In the genomic region with DNA sequence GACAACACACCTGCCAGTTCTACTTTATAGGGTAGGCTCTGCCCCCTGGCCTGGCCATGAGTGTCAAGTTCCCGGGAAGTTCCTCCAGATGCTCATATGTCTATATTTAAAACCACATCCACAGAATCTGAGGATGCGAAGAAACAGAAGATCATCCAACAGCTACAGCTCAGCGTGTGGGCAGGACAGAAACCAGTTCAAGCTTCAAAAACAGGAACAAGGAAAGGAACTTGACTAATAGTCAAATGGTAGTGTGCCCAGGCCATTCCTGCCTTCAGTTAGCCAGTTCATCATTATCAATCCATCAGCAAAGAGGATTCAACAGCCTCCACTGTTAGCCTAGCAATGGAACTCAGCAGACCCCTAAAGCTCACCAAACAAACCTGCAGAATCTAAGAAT, we compare ENCODE assay signal across 26 mouse cellular contexts. TPM values are rescaled to one million over a fixed set of nuclear protein-coding genes. Genes with fewer than 3 reads are reported as not detected.
"Had no signal": no experiment of that assay in that cellular context is flagged by ENCODE, and none has a peak within 500 bp of the region (broad histone marks: within the 10 kb centered on the region; RNA-seq: fewer than 3 reads in every experiment).

No protein-coding gene starts in this region.

- H3K4me3 ChIP-seq: kidney, embryonic 15.5 days; limb, embryonic 12.5 days; limb, embryonic 15.5 days; midbrain, embryonic 12.5 days; midbrain, embryonic 15.5 days; neural tube, embryonic 12.5 days; neural tube, embryonic 15.5 days had no signal

- H3K9me3 ChIP-seq: kidney, embryonic 15.5 days; limb, embryonic 12.5 days; limb, embryonic 15.5 days; midbrain, embryonic 12.5 days; midbrain, embryonic 15.5 days; neural tube, embryonic 12.5 days; neural tube, embryonic 15.5 days had no signal

- H3K27ac ChIP-seq: kidney, embryonic 15.5 days; limb, embryonic 12.5 days; limb, embryonic 15.5 days; liver, embryonic 14.5 days; macrophage; midbrain, embryonic 12.5 days; midbrain, embryonic 15.5 days; neural tube, embryonic 12.5 days; neural tube, embryonic 15.5 days; stomach, postnatal 0 days had no signal

- ATAC-seq: liver, postnatal 0 days; lung, postnatal 0 days; midbrain, embryonic 15.5 days had no signal

- H3K9ac ChIP-seq: kidney, embryonic 15.5 days; limb, embryonic 12.5 days; limb, embryonic 15.5 days; liver, embryonic 14.5 days; liver, postnatal 0 days; lung, embryonic 14.5 days; midbrain, embryonic 12.5 days; midbrain, embryonic 15.5 days; neural tube, embryonic 12.5 days; neural tube, embryonic 15.5 days had no signal

- H3K36me3 ChIP-seq: kidney, embryonic 15.5 days; limb, embryonic 12.5 days; limb, embryonic 15.5 days; midbrain, embryonic 12.5 days; midbrain, embryonic 15.5 days; neural tube, embryonic 12.5 days; neural tube, embryonic 15.5 days had no signal

- DNase-seq: kidney, adult 11 months; kidney, adult 8-10 months; kidney, postnatal 10 days; kidney, postnatal 36 days; left cerebral cortex, postnatal 4 days; liver, postnatal 0 days; lung, embryonic 14.5 days; right cerebral cortex, adult 18-20 months; right cerebral cortex, postnatal 14 days; right cerebral cortex, postnatal 4 days; thymus, adult 2 months; thymus, postnatal 25 days had no signal

- H3K4me2 ChIP-seq: kidney, embryonic 15.5 days; limb, embryonic 12.5 days; limb, embryonic 15.5 days; liver, embryonic 11.5 days; lung, embryonic 14.5 days; midbrain, embryonic 12.5 days; midbrain, embryonic 15.5 days; neural tube, embryonic 12.5 days; neural tube, embryonic 15.5 days had no signal

RNA-seq across cellular contexts. Expression of a gene that starts 4.5 kb away (rescaled TPM):
- total RNA-seq: megakaryocyte-erythroid progenitor cell, adult 5-6 weeks had no signal
- polyA plus RNA-seq: liver, embryonic 11.5 days; macrophage; stomach, embryonic 14.5 days had no signal
